Mouse (Mus musculus) spleen, adult 2 months (tissue): Measurements from ENCODE around the gene Vps39.

Experiments used
- CTCF ChIP-seq: fragments of 200-500 bp; IDR thresholded peaks from 2 replicates; pipeline ENCODE4 v1.5.1; 2011; ENCODE audit warnings: mild to moderate bottlenecking, inconsistent platforms; ENCODE audit not compliant: insufficient read depth, insufficient read length, insufficient replicate concordance; ENCODE audit errors: extremely low read depth
- POLR2A ChIP-seq: fragments of 200-500 bp; IDR thresholded peaks from 2 replicates; pipeline ENCODE4 v1.6.1; 2011; ENCODE audit warnings: low read depth, low read length, inconsistent platforms

- no peak for TF ChIP-seq CTCF
- no peak for TF ChIP-seq POLR2A
Measured at GRCm38 (mm10) chr2:120366501-120366900, 13.6 kb upstream of the Vps39 start.
